8 mouse cellular contexts compared by ENCODE assay signal in genomic region chr5:3802433-3803291, GRCm38 (mm10). TPM values are rescaled to one million over a fixed set of nuclear protein-coding genes. Genes with fewer than 3 reads are reported as not detected.
DNase-seq lines count a peak whose midpoint lies in the region; ATAC-seq lines count a peak whose summit lies in the region.

Gene Ankib1 (minus strand): TSS chr5:3802925.
Gene Krit1 (plus strand): TSS chr5:3803184.

- H3K9ac ChIP-seq in hindbrain, embryonic 13.5 days, result peak within 1 kb of the TSS; percentile 90

- H3K27me3 ChIP-seq in hindbrain, embryonic 13.5 days, result no peaks in the 10 kb centered on the region

- no peaks in the 10 kb centered on the region for H3K9me3 ChIP-seq in hindbrain, embryonic 13.5 days

- H3K36me3 ChIP-seq in hindbrain, embryonic 13.5 days, result no peaks in the 10 kb centered on the region; the same call in 1 of the 2 replicates

- WGBS in hindbrain, embryonic 13.5 days, result under 1% methylated on average over 88 of the region's 109 CpGs

- DNase-seq in NIH3T3 (ENCODE audit: low read depth), result peak; percentile 87
- peak; percentile 96 to 97 for DNase-seq in cerebellum, postnatal 10 days
- DNase-seq in frontal cortex, postnatal 14 days (ENCODE audit: low spot score in 2 of 2), result peak; percentile 82 to 89
- peak; percentile 91 to 92 for DNase-seq in layer of hippocampus, postnatal 36 days
- peak; percentile 91 for DNase-seq in lung, postnatal 36 days
- DNase-seq in retina, postnatal 1 day, result peak; percentile 94
- DNase-seq in urinary bladder, adult 18-20 months (ENCODE audit: low spot score in 2 of 2), result peak; percentile 83 to 86

- H3K4me2 ChIP-seq in hindbrain, embryonic 13.5 days, result peak within 1 kb of the TSS; percentile 85

- peak within 1 kb of the TSS; percentile 95 for H3K27ac ChIP-seq in hindbrain, embryonic 13.5 days

- H3K4me3 ChIP-seq in hindbrain, embryonic 13.5 days, result peak within 1 kb of the TSS; percentile 88

- peak; percentile 97 for ATAC-seq in hindbrain, embryonic 13.5 days (ENCODE audit: low FRiP score)

- peaks cover 24% of the 10 kb centered on the region for H3K4me1 ChIP-seq in hindbrain, embryonic 13.5 days (replicated peaks)

RNA-seq across cellular contexts. Expression of gene Ankib1, which starts in this region (rescaled TPM):
- 18.3 and 19.9 TPM in 2 replicates for polyA plus RNA-seq in hindbrain, embryonic 13.5 days (2015; fragmentation: Nextera tagmentation; extraction: Ambion mirVana)
- total RNA-seq in layer of hippocampus, postnatal 36 days (2021), result 100 to 1,000 TPM; 103 to 105 TPM

RNA-seq across cellular contexts. Expression of gene Krit1, which starts in this region (rescaled TPM):
- polyA plus RNA-seq in hindbrain, embryonic 13.5 days (2015; fragmentation: Nextera tagmentation; extraction: Ambion mirVana), result 68.4 and 71.8 TPM in 2 replicates
- total RNA-seq in layer of hippocampus, postnatal 36 days (2021), result 10 to 100 TPM; 59.7 to 66.2 TPM

Comparison
In these comparisons a context has a peak if more than half of its experiments do, and no peak if none do; other contexts are left out.
1. Peak in every context shown above with its lines: DNase-seq, ATAC-seq, H3K4me3 ChIP-seq and H3K27ac ChIP-seq.